Mouse (Mus musculus) G1E-ER4 (cell line): ENCODE results near the gene Zbtb9. TPM values are rescaled to one million over a fixed set of nuclear protein-coding genes. Genes with fewer than 3 reads are reported as not detected.

Experiments used
- GATA1 ChIP-seq: IDR thresholded peaks from one replicate; pipeline ENCODE4 v1.8.0; 2012; ENCODE audit warnings: low read length, inconsistent platforms
- polyA plus RNA-seq: library from polyadenylated mRNA; stranded (reverse); fragments of >175 nt; gene quantifications from 2 replicates; pipeline ENCODE4 v1.2.3, GENCODE M21; 2012

The Zbtb9 gene
- polyA plus RNA-seq, 1 experiment, result 12.8 TPM

- TF ChIP-seq GATA1, result no peak
Observed at GRCm38 (mm10) chr17:26990521-26990920, 17.6 kb downstream of the Zbtb9 start.

- TF ChIP-seq GATA1, result no peak
Observed at GRCm38 (mm10) chr17:26994410-26994809, 21.4 kb downstream of the Zbtb9 start.

GRCm38 (mm10) chr17:26995006-26995405, 22.0 kb downstream of the Zbtb9 start:
- no peak for TF ChIP-seq GATA1

GRCm38 (mm10) chr17:26995562-26995961, 22.6 kb downstream of the Zbtb9 start:
- no peak for TF ChIP-seq GATA1

- no peak for TF ChIP-seq GATA1
Observed at GRCm38 (mm10) chr17:26997661-26998060, 24.7 kb downstream of the Zbtb9 start.

- TF ChIP-seq GATA1, result no peak
Observed at GRCm38 (mm10) chr17:26998283-26998682, 25.3 kb downstream of the Zbtb9 start.

GRCm38 (mm10) chr17:26999996-27000395, 27.0 kb downstream of the Zbtb9 start:
- TF ChIP-seq GATA1, result no peak

GRCm38 (mm10) chr17:27001151-27001550, 28.2 kb downstream of the Zbtb9 start:
- no peak for TF ChIP-seq GATA1

GRCm38 (mm10) chr17:27001889-27002288, 28.9 kb downstream of the Zbtb9 start:
- TF ChIP-seq GATA1, result no peak

GRCm38 (mm10) chr17:27004431-27004830, 31.5 kb downstream of the Zbtb9 start:
- no peak for TF ChIP-seq GATA1

- no peak for TF ChIP-seq GATA1
Observed at GRCm38 (mm10) chr17:27004903-27005485, 32.0 kb downstream of the Zbtb9 start.

GRCm38 (mm10) chr17:27005644-27006043, 32.7 kb downstream of the Zbtb9 start:
- no peak for TF ChIP-seq GATA1

GRCm38 (mm10) chr17:27008277-27008676, 35.3 kb downstream of the Zbtb9 start:
- no peak for TF ChIP-seq GATA1

- TF ChIP-seq GATA1, result no peak
Observed at GRCm38 (mm10) chr17:27011167-27011566, 38.2 kb downstream of the Zbtb9 start.

GRCm38 (mm10) chr17:27011998-27012672, 39.2 kb downstream of the Zbtb9 start:
- TF ChIP-seq GATA1, result no peak

- no peak for TF ChIP-seq GATA1
Observed at GRCm38 (mm10) chr17:27012909-27013308, 39.9 kb downstream of the Zbtb9 start.
